Mouse (Mus musculus) hematopoietic multipotent progenitor cell, adult 10-12 weeks (in vitro differentiated cells): ENCODE results near the gene Ceacam15. TPM values are rescaled to one million over a fixed set of nuclear protein-coding genes. Genes with fewer than 3 reads are reported as not detected.

ENCODE experiments used
- polyA plus RNA-seq: library from polyadenylated mRNA; stranded (reverse); fragments of >175 nt; gene quantifications from 2 replicates; pipeline ENCODE4 v1.2.3, GENCODE M21; 2012; ENCODE audit warnings: low replicate concordance

Gene Ceacam15
- not detected in 2 replicates for polyA plus RNA-seq

DNA sequence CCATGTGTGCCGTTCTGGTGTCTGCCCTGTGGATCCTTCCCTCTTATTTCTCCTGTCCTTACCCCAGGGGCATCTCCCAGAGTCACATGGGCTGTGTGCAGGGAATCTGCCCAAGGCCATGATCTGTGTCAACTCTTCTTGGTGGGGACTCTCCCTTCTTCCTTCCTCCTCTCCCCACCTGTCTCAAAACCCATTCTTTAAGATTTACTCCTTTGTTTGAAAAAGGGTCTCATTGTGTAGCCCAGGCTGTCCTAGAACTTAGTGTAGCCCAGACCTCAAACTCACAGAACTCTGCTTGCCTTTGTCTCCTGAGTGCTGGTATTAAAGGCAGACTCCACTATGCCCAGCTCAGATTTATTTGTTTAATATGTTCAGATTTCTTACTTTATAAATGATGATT is at the start of gene Ceacam15:
Ceacam15 (minus strand) TSS at position 101 of the 400 bp plus-strand sequence.

DNA sequence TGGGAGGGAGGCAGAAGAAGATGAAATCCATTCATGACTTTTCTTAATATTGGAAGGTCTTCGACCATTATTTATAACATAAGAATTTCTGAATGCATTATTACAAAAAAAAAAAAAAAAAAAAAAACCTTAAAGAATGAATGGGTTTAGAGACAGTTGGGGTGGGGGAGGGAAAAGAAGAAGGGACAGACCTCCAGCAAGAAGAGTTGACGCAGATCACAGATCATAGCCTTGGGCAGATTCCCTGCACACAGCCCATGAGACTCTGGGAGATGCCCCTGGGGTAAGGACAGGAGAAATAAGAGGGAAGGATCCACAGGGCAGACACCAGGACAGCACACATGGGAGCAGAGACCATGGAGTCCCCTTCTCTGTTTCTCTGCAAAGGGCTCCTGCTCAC is 46.1 kb upstream of the Ceacam15 start, which contains the start of gene Ceacam9:
Ceacam9 (plus strand) TSS at position 301 of the 400 bp plus-strand sequence.

Other genes with a start within 250 kb of the Ceacam15 start
- 111 and 173 TPM in 2 replicates for gene Tmem160, start 222.9 kb downstream of the Ceacam15 start, polyA plus RNA-seq
- gene Npas1, start 198.0 kb downstream of the Ceacam15 start, polyA plus RNA-seq: not detected in 2 replicates
- 1.6 and 5.7 TPM in 2 replicates for gene Arhgap35, start 60.7 kb downstream of the Ceacam15 start, polyA plus RNA-seq
- gene Ceacam9, start 46.2 kb upstream of the Ceacam15 start, polyA plus RNA-seq: not detected in 2 replicates
- gene Ap2s1, start 62.7 kb upstream of the Ceacam15 start, polyA plus RNA-seq: 289 and 578 TPM in 2 replicates
- gene Slc1a5, start 105.6 kb upstream of the Ceacam15 start, polyA plus RNA-seq: 36.7 and 59.7 TPM in 2 replicates
- gene Strn4, start 140.2 kb upstream of the Ceacam15 start, polyA plus RNA-seq: 82.0 and 125 TPM in 2 replicates
- gene Fkrp, start 141.0 kb upstream of the Ceacam15 start, polyA plus RNA-seq: 34.0 and 48.4 TPM in 2 replicates
- 180 and 196 TPM in 2 replicates for gene Prkd2, start 167.2 kb upstream of the Ceacam15 start, polyA plus RNA-seq
- 1.0 and 2.8 TPM in 2 replicates for gene Dact3, start 199.6 kb upstream of the Ceacam15 start, polyA plus RNA-seq
- gene Gng8, start 216.1 kb upstream of the Ceacam15 start, polyA plus RNA-seq: not detected in 2 replicates
- gene Ptgir, start 230.8 kb upstream of the Ceacam15 start, polyA plus RNA-seq: 4.6 and 8.1 TPM in 2 replicates
- 519 and 714 TPM in 2 replicates for gene Calm3, start 248.4 kb upstream of the Ceacam15 start, polyA plus RNA-seq